In genomic region chr2:31901659-31902362, GRCm38 (mm10) we compare ENCODE assay signal across 15 mouse cellular contexts. TPM values are rescaled to one million over a fixed set of nuclear protein-coding genes. Genes with fewer than 3 reads are reported as not detected.
A peak's percentile ranks its signal among the peaks of the same experiment; 100 is the strongest.
DNase-seq lines count a peak whose midpoint lies in the region; ATAC-seq and TF ChIP-seq lines count a peak whose summit lies in the region.
"Had no signal": no experiment of that assay in that cellular context is flagged by ENCODE, and none has a peak within 500 bp of the region (broad histone marks: within the 10 kb centered on the region; RNA-seq: fewer than 3 reads in every experiment).

No protein-coding gene starts in this region.

- WGBS in heart, embryonic 13.5 days, result 58% methylated on average over 4 of the region's 4 CpGs
- 58% methylated on average over 4 of the region's 4 CpGs for WGBS in heart, embryonic 11.5 days (ENCODE audit: insufficient replicate concordance)
- 48% methylated on average over 4 of the region's 4 CpGs for WGBS in liver, postnatal 0 days (ENCODE audit: insufficient replicate concordance)

- DNase-seq in 416B (ENCODE audit: low read depth), result peak; percentile 43
- DNase-seq in liver, postnatal 0 days, result no peak
- no peak for DNase-seq in gastrocnemius, postnatal 25 days
- DNase-seq in embryo, embryonic 9.5 days (ENCODE audit: extremely low spot score), result no peak
- no peak for DNase-seq in B cell, adult 2 months
- DNase-seq: adrenal gland, postnatal 25 days; cerebellum, adult 9-10 months had no signal

- ATAC-seq in heart, embryonic 13.5 days (ENCODE audit: extremely low read depth, insufficient number of reproducible peaks, low FRiP score, low TSS enrichment), result 0 out of 2 replicates have a peak, but pooled peaks have one; percentile 34
- no peak for ATAC-seq in heart, embryonic 11.5 days (replicated peaks; ENCODE audit: insufficient number of reproducible peaks, low FRiP score, low TSS enrichment)
- ATAC-seq in liver, postnatal 0 days, result peak; percentile 68

- no peaks in the 10 kb centered on the region for H3K9me3 ChIP-seq in heart, embryonic 13.5 days
- H3K9me3 ChIP-seq in heart, embryonic 11.5 days (replicated peaks; ENCODE audit: control insufficient read depth, low read length), result no peaks in the 10 kb centered on the region
- H3K9me3 ChIP-seq in liver, postnatal 0 days (ENCODE audit: low read length), result no peaks in the 10 kb centered on the region
- H3K9me3 ChIP-seq: embryonic facial prominence, embryonic 15.5 days; megakaryocyte, embryonic 14.5 days had no signal

- no peak for TF ChIP-seq EP300 in liver, postnatal 0 days (IDR thresholded peaks at IDR 0.05; ENCODE audit: low read depth)

- no peak overlapping the region for H3K4me2 ChIP-seq in heart, embryonic 13.5 days
- H3K4me2 ChIP-seq in heart, embryonic 11.5 days, result no peak overlapping the region
- H3K4me2 ChIP-seq in liver, postnatal 0 days (ENCODE audit: low read depth, low read length), result no peak overlapping the region
- H3K4me2 ChIP-seq: embryonic facial prominence, embryonic 15.5 days had no signal

- TF ChIP-seq CTCF in liver, postnatal 0 days (IDR thresholded peaks at IDR 0.05; ENCODE audit: low read depth), result no peak

- H3K27ac ChIP-seq in heart, embryonic 13.5 days (replicated peaks), result no peak overlapping the region
- H3K27ac ChIP-seq in heart, embryonic 11.5 days (ENCODE audit: low read depth, low read length), result no peak overlapping the region
- H3K27ac ChIP-seq in brown adipose tissue, adult 24 weeks (replicated peaks; ENCODE audit: low read depth, low read length), result peak overlapping the region; percentile 60; the same call in 1 of the 2 replicates
- H3K27ac ChIP-seq in liver, postnatal 0 days (ENCODE audit: low read depth), result no peak overlapping the region
- H3K27ac ChIP-seq: embryonic facial prominence, embryonic 15.5 days; left cerebral cortex, adult 2 months had no signal

- H3K36me3 ChIP-seq in heart, embryonic 13.5 days, result no peaks in the 10 kb centered on the region
- H3K36me3 ChIP-seq in heart, embryonic 11.5 days (ENCODE audit: control insufficient read depth, insufficient read depth, low read length), result no peaks in the 10 kb centered on the region
- no peaks in the 10 kb centered on the region for H3K36me3 ChIP-seq in liver, postnatal 0 days (replicated peaks; ENCODE audit: insufficient read depth, low read length)
- H3K36me3 ChIP-seq: embryonic facial prominence, embryonic 15.5 days had no signal

- peaks cover 12% of the 10 kb centered on the region for H3K27me3 ChIP-seq in heart, embryonic 13.5 days (replicated peaks)
- H3K27me3 ChIP-seq in heart, embryonic 11.5 days (ENCODE audit: control insufficient read depth, insufficient read depth, low read length), result peaks cover 8% of the 10 kb centered on the region; the same call in 1 of the 2 replicates
- no peaks in the 10 kb centered on the region for H3K27me3 ChIP-seq in liver, postnatal 0 days (ENCODE audit: insufficient read depth, low read length)
- H3K27me3 ChIP-seq: embryonic facial prominence, embryonic 15.5 days had no signal

- H3K9ac ChIP-seq in heart, embryonic 13.5 days, result no peak overlapping the region
- H3K9ac ChIP-seq in heart, embryonic 11.5 days (ENCODE audit: low read depth, low read length), result no peak overlapping the region
- H3K9ac ChIP-seq in liver, postnatal 0 days (replicated peaks), result no peak overlapping the region
- H3K9ac ChIP-seq: embryonic facial prominence, embryonic 15.5 days had no signal

- H3K4me1 ChIP-seq in heart, embryonic 13.5 days, result peaks cover 18% of the 10 kb centered on the region
- H3K4me1 ChIP-seq in heart, embryonic 11.5 days (ENCODE audit: control insufficient read depth, insufficient read depth, low read length), result peaks cover 8% of the 10 kb centered on the region
- no peaks in the 10 kb centered on the region; the same call in 1 of the 2 replicates for H3K4me1 ChIP-seq in brown adipose tissue, adult 24 weeks (ENCODE audit: control insufficient read depth, insufficient read depth, insufficient read length, low read length)
- H3K4me1 ChIP-seq in liver, postnatal 0 days (ENCODE audit: insufficient read depth), result no peaks in the 10 kb centered on the region

- H3K4me3 ChIP-seq in heart, embryonic 13.5 days, result no peak overlapping the region
- no peak overlapping the region for H3K4me3 ChIP-seq in heart, embryonic 11.5 days (ENCODE audit: low read depth, low read length)
- H3K4me3 ChIP-seq in brown adipose tissue, adult 24 weeks (ENCODE audit: insufficient read depth, low read depth, low read length), result no peak overlapping the region
- H3K4me3 ChIP-seq in liver, postnatal 0 days (ENCODE audit: low read depth, low read length), result no peak overlapping the region
- H3K4me3 ChIP-seq: embryonic facial prominence, embryonic 15.5 days; left cerebral cortex, adult 2 months; megakaryocyte, embryonic 14.5 days; myocyte had no signal

RNA-seq across cellular contexts. Expression of gene Lamc3, which starts 14.7 kb away (rescaled TPM):
- polyA plus RNA-seq in heart, embryonic 13.5 days (2015; fragmentation: Nextera tagmentation; extraction: Ambion mirVana), result 0.32 and 0.43 TPM in 2 replicates
- polyA plus RNA-seq in heart, embryonic 11.5 days (2014; fragmentation: Nextera tagmentation; extraction: Ambion mirVana), result 1.0 and 1.5 TPM in 2 replicates
- 2.4 and 3.7 TPM in 2 replicates for polyA plus RNA-seq in brown adipose tissue, adult 24 weeks (2012; ENCODE audit: insufficient read depth, insufficient read length, missing spikeins)
- polyA plus RNA-seq in liver, postnatal 0 days (2015; fragmentation: Nextera tagmentation; extraction: Ambion mirVana), result 0.02 TPM in 1 of 2 replicates, not detected in the other
- total RNA-seq in gastrocnemius, postnatal 25 days (2021), result under 1 TPM; 0.29 to 0.79 TPM

RNA-seq across cellular contexts. Expression of gene Aif1l, which starts 48.1 kb away (rescaled TPM):
- polyA plus RNA-seq in heart, embryonic 13.5 days (2015; fragmentation: Nextera tagmentation; extraction: Ambion mirVana), result 65.8 and 67.3 TPM in 2 replicates
- polyA plus RNA-seq in heart, embryonic 11.5 days (2014; fragmentation: Nextera tagmentation; extraction: Ambion mirVana), result 83.7 and 101 TPM in 2 replicates
- polyA plus RNA-seq in brown adipose tissue, adult 24 weeks (2012; ENCODE audit: insufficient read depth, insufficient read length, missing spikeins), result 1.4 and 4.4 TPM in 2 replicates
- polyA plus RNA-seq in liver, postnatal 0 days (2015; fragmentation: Nextera tagmentation; extraction: Ambion mirVana), result 0.39 and 0.94 TPM in 2 replicates
- total RNA-seq in gastrocnemius, postnatal 25 days (2021), result 1 to 10 TPM; 4.2 to 5.8 TPM

RNA-seq across cellular contexts. Expression of gene Fibcd1, which starts 56.0 kb away (rescaled TPM):
- polyA plus RNA-seq in heart, embryonic 13.5 days (2015; fragmentation: Nextera tagmentation; extraction: Ambion mirVana), result 0.08 TPM in 1 of 2 replicates, not detected in the other
- polyA plus RNA-seq in heart, embryonic 11.5 days (2014; fragmentation: Nextera tagmentation; extraction: Ambion mirVana), result 0.06 TPM in 1 of 2 replicates, not detected in the other
- polyA plus RNA-seq in brown adipose tissue, adult 24 weeks (2012; ENCODE audit: insufficient read depth, insufficient read length, missing spikeins), result not detected in 2 replicates
- not detected in 2 replicates for polyA plus RNA-seq in liver, postnatal 0 days (2015; fragmentation: Nextera tagmentation; extraction: Ambion mirVana)
- total RNA-seq in gastrocnemius, postnatal 25 days (2021), result not detected
- polyA plus RNA-seq: heart, embryonic 16.5 days had no signal

Comparison
In these comparisons a context has a peak if more than half of its experiments do, and no peak if none do; other contexts are left out.
1. RNA of gene Aif1l, which starts 48.1 kb away (polyA plus RNA-seq): 83.7 to 101 TPM in heart, embryonic 11.5 days and 65.8 to 67.3 TPM in heart, embryonic 13.5 days; 1.4 to 4.4 TPM in brown adipose tissue, adult 24 weeks and 0.39 to 0.94 TPM in liver, postnatal 0 days; every median in the first group is over 10 times any median in the second.